Mouse (Mus musculus): ENCODE results near the gene Mchr1.
A peak's percentile ranks its signal among the peaks of the same experiment; 100 is the strongest.
"Not testable (repeated sequence)": the region's sequence is repeated elsewhere in the genome, so short reads cannot be mapped to it uniquely, and the experiment has no call there.

Mchr1 gene

GRCm38 (mm10) chr15:81235086-81235920 lies at the start of gene Mchr1:
TSS of gene Mchr1 (plus strand) at chr15:81235499.
- peak; percentile 68 for DNase-seq (ENCODE audit: low spot score)

GRCm38 (mm10) chr15:81189061-81189460 lies 46.2 kb upstream of the Mchr1 start:
- DNase-seq (ENCODE audit: low spot score), result no peak

GRCm38 (mm10) chr15:81190011-81190629 lies 45.2 kb upstream of the Mchr1 start:
- DNase-seq (ENCODE audit: low spot score), result no peak

GRCm38 (mm10) chr15:81190630-81191178 lies 44.6 kb upstream of the Mchr1 start, which contains the start of gene Mrtfa:
TSS of gene Mrtfa (minus strand) at chr15:81190757.
- DNase-seq (ENCODE audit: low spot score), result peak; percentile 99

GRCm38 (mm10) chr15:81191303-81191702 lies 44.0 kb upstream of the Mchr1 start:
- DNase-seq (ENCODE audit: low spot score), result no peak

- no peak for DNase-seq (ENCODE audit: low spot score)
Measured at GRCm38 (mm10) chr15:81192316-81192715, 43.0 kb upstream of the Mchr1 start.

GRCm38 (mm10) chr15:81192858-81193257 lies 42.4 kb upstream of the Mchr1 start:
- DNase-seq (ENCODE audit: low spot score), result no peak

- no peak for DNase-seq (ENCODE audit: low spot score)
Measured at GRCm38 (mm10) chr15:81194791-81195190, 40.5 kb upstream of the Mchr1 start.

GRCm38 (mm10) chr15:81195447-81195846 lies 39.9 kb upstream of the Mchr1 start:
- DNase-seq (ENCODE audit: low spot score), result no peak

GRCm38 (mm10) chr15:81197197-81197596 lies 38.1 kb upstream of the Mchr1 start:
- no peak for DNase-seq (ENCODE audit: low spot score)

GRCm38 (mm10) chr15:81198447-81198846 lies 36.9 kb upstream of the Mchr1 start:
- DNase-seq (ENCODE audit: low spot score), result no peak

GRCm38 (mm10) chr15:81199372-81199959 lies 35.8 kb upstream of the Mchr1 start:
- peak; percentile 73 for DNase-seq (ENCODE audit: low spot score)

GRCm38 (mm10) chr15:81202462-81202861 lies 32.8 kb upstream of the Mchr1 start:
- DNase-seq (ENCODE audit: low spot score), result no peak

- no peak for DNase-seq (ENCODE audit: low spot score)
Measured at GRCm38 (mm10) chr15:81210496-81210895, 24.8 kb upstream of the Mchr1 start.

- no peak for DNase-seq (ENCODE audit: low spot score)
Measured at GRCm38 (mm10) chr15:81212976-81213375, 22.3 kb upstream of the Mchr1 start.

GRCm38 (mm10) chr15:81216906-81217653 lies 18.2 kb upstream of the Mchr1 start:
- DNase-seq (ENCODE audit: low spot score), result peak; percentile 74

- DNase-seq (ENCODE audit: low spot score), result no peak
Measured at GRCm38 (mm10) chr15:81219054-81219453, 16.2 kb upstream of the Mchr1 start.

- DNase-seq (ENCODE audit: low spot score), result not testable (repeated sequence)
Measured at GRCm38 (mm10) chr15:81220051-81220450, 15.2 kb upstream of the Mchr1 start.

GRCm38 (mm10) chr15:81221446-81221845 lies 13.9 kb upstream of the Mchr1 start:
- no peak for DNase-seq (ENCODE audit: low spot score)

- no peak for DNase-seq (ENCODE audit: low spot score)
Measured at GRCm38 (mm10) chr15:81225016-81225415, 10.3 kb upstream of the Mchr1 start.

- DNase-seq (ENCODE audit: low spot score), result no peak
Measured at GRCm38 (mm10) chr15:81225732-81226131, 9.6 kb upstream of the Mchr1 start.

- no peak for DNase-seq (ENCODE audit: low spot score)
Measured at GRCm38 (mm10) chr15:81226796-81227195, 8.5 kb upstream of the Mchr1 start.
